Mouse (Mus musculus) cerebellum, adult 2 months (tissue): ENCODE data around the gene Kdm5b.

ENCODE experiments used
- CTCF ChIP-seq: fragments of 200-500 bp; IDR thresholded peaks from 2 replicates; pipeline ENCODE4 v1.5.1; 2011; ENCODE audit warnings: low read depth, mild to moderate bottlenecking, control low read depth, low read length, moderate library complexity, borderline replicate concordance; ENCODE audit not compliant: insufficient read depth
- POLR2A ChIP-seq: fragments of 200-500 bp; IDR thresholded peaks from 2 replicates; pipeline ENCODE4 v1.6.1; 2011; ENCODE audit warnings: low read length, control low read depth, borderline replicate concordance; ENCODE audit not compliant: insufficient read depth

DNA sequence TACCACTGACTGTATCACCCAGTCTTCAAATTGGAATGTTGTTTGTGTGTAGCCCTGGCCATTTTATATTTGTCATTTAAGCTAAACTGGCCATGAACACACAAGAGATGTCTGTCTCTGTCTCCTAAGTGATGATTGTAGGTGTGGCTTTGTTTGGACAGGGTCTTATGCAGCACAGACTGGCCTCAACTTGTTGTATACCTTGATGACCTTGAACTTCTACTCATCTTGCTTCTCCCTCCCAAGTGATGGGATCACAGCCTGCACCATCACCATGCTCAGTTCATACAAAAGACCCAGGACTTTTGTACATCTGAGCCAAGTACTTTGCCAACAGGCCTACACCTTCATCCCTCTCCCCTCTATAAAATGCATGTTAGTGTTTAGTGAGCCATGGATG lies 29.7 kb downstream of the Kdm5b start:
- TF ChIP-seq CTCF, result no peak
- no peak for TF ChIP-seq POLR2A
